Mouse (Mus musculus) spleen, embryonic (tissue): ENCODE data around the gene Atp8a1.

Experiments
- CTCF ChIA-PET: fragments of 350-600 bp; sonication (Branson Sonifier 250); formaldehyde crosslinking; loops from one replicate; lab custom pipeline; 2022; lab: Charles Lee

Atp8a1 gene

DNA sequence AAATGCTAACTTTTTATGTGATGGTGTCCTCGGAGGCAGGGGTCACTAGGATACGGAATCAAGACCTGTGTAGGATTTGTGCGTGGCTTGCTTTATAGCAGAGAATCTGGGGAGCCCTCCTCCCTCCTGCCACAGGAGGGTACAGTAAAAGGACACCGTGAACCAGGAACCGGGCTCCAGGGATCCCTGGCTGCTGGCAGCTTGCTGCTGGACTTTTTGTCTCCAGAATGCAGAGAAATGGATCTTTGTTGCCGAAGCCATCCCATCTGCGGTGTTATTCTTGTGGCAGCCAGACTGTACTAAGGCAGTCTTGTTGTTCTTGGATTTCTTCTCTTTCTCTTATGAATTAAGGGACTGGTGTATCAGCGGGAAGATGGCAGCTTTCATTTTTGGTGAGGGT is 159.2 kb downstream of the Atp8a1 start:
- CTCF ChIA-PET, result no interaction called here

DNA sequence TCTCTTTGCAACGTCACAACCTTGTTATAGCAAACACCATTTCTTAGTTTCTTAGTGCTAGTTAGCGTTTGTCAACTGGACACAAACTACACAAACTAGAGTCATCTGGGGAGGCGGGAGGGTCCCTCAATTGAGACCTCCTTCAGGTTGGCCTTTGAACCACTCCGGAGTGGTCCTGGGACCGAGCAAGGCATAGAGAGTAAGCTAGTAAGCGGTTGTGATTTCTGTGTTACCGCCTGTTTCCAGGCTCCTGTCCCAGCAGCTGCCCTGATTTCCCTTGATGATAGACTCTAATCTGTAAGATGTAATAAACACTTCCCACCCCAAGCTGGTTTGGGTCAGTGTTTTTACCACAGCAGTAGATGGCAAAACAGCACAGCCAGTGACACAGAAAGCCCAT is 161.3 kb downstream of the Atp8a1 start:
- CTCF ChIA-PET, result no interaction called here

DNA sequence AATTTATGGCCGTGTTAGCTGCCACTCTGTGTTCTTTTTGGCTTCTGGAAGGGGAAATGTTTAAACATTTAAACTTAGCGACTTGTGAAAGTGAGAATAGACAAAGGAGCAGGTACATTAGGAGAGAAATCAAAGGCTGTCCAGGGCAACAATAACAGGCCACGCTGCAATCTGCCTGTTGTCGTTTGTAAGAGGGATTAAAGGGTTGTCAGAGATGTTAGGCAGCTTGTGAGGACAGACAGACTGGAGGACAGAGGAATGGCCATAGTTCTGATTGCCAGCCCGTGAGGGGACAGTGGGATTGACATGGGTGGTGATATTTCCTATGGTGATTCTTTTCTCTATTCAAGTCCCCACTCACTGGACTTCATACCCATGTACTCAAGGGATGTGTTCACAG is 161.8 kb downstream of the Atp8a1 start:
- CTCF ChIA-PET, result no interaction called here

DNA sequence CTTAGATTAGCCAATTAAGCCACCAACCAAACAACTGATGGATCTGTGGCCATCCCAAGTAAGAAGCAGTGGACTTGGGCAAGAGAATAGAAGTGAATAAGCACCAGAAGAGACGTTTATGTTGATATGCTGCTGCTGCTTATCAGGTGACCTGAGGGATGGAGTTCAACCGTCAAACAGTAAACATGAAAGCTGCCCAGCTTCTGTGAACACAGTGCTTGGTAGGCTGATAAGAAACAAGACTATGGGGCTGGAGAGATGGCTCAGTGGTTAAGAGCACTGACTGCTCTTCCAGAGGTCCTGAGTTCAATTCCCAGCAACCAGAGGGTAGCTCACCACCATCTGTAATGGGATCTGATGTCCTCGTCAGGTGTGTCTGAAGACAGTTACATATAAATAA is 168.4 kb downstream of the Atp8a1 start:
- CTCF ChIA-PET, result no interaction called here

DNA sequence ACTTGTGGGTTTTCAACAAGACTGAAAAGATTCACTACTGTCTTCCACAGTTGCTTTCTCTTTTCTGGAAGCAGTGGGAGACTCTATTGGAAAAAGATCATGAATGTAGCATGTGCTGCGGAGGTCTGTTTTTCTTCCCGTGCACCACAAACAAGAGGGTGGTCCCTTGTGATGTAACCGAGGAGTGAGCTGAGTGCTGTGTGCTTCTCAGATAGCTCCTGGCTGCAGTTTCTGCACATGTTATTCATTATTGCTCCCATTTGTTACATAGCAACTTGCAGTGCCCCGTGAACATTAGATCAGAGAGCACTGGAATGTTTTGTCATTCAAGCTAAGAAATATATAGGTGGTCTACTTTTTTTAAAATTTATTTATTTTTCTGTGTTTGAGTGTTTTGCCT is 174.2 kb downstream of the Atp8a1 start:
- CTCF ChIA-PET, result no interaction called here

DNA sequence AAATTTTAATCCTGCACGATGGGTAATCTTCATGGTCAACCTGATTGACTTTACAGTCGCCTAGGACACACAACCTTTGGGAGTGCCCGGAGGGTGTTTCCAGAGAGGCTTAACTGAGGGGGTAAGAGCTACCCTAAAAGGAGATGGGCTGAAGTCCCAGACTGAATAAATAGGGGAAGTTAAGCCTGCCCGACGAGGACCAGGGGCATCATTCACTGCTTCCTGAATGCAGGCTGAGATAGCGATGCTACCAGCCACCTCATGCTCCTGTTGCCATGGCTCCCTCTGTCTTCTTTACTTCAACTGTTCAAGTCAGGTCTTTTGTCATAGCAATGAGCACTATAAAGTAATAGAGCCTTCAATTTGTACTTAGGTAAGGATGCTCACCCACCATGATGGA is 177.1 kb downstream of the Atp8a1 start:
- CTCF ChIA-PET, result no interaction called here

DNA sequence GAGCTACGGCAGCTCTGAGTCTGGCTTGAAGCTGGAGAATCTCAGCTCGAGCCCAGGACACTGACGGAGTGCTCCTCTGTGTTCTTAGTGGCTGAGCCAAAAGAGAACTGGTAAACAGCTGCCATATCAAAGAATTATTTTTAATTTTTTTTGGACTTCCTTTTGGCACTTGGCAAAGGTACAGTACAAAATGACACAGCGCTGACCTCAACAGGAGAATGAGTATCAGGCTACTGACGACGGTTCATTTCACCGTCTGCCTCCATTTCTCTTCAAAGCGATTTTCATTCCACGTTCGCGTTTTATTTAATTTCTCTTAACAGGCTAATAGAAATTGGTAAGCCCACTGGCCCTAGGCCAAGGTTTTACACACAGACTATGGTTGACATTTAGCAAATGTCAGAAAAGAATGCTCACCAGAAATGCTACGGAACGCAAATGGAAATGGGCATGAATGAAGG is 177.8 kb downstream of the Atp8a1 start:
- CTCF ChIA-PET, result interaction anchor here (0.6 kb wide), 1 partner anchor 141 kb away, joined by 3 read pairs; no protein-coding TSS in a partner anchor

DNA sequence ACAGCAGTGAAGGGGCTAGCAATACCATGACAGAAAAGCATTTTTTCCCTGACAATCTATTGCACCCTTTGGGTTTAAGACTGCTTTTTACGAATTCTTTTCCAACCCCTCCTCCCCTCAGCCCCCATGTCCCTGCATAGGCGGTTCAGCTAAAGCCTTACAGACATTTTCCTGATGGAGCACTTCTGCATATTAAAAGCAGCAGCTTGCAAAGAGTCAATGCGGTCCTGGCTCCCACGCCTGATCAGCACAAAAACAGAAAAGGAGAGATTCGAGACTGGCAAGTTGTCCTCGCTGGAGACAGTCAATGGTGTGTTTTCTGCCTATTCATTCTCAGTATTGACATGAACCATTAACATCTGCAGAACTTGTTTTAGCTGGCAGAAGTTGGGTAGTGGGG is 184.5 kb downstream of the Atp8a1 start:
- CTCF ChIA-PET, result no interaction called here

DNA sequence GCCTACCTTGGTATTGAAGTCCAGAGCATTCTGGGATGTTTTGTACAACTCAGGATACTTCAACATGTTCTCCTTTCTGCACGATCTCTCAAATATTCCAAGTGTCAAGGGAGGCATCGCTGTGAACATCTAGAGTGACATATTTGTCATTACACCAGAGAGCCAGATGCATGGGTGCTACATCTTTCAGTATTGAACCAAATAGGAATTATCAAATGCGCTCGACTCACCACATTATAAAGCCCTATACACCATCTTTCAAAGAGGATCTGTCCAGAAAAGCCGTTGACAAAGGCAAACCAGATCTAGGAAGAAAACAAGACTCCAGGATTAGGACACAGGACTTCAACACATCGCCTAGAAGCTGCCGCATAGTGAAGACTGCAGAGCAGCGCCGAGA is 187.4 kb downstream of the Atp8a1 start:
- CTCF ChIA-PET, result interaction anchor here (0.6 kb wide), 1 partner anchor 979 kb away, joined by 3 read pairs; no protein-coding TSS in a partner anchor

DNA sequence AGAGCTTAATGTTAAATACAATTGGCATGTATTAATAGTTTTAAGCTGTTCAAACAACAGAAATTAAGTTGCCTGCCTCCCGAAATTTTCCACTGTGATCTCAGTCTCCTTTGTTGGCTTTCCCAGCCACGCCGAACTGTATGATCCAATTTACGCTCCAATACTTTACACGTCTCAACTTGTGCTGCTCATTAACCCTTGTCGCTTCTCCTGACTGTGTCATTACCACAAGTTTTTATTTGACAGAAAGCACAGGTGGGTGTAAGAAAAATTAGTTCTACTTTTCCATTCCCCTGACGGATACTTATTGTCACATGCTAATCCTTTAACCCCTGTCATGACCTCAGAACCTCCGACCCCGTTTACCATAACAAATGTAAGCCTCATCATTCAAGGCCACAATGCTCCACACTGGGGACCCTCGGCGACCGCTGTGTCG is 190.4 kb downstream of the Atp8a1 start:
- CTCF ChIA-PET, result no interaction called here

DNA sequence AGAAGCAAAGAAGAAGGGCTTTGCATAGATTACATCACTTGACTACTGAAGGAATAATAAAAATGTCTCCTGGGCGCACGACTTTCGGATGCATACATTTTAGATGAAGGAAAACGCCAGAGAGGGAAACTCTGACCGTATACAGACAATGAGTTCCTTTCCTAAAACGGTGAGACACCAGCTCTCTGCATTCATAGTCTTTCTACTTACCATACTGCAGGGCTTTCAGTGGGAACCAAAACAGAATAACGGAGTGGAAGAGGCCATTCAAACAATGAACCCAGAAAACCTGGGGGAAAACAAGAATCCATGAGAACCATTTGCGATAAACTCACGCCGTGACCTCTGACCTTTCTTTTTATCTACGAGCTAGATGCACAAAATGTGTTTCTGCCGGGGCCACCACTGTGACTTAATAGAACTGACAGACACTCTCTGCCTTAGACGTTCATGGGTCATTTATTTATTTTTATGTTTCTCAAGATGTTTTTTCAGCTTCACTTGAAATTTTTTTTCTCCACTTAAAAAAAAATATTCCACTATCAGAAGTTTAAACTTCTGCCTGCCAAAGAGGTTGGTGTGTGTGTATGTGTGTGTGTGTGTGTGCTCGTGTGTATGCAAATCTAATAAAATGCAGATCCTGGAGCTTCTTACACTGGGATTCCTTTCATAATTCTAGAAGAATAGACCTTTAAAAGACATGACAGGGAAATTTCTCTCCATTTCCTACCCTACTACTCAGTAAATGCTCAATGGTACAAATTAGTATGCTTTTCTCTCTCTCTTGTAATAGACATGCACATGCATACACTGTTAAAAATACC is 191.3 kb downstream of the Atp8a1 start:
- CTCF ChIA-PET, result interaction anchor here (0.6 kb wide), 1 partner anchor 176 kb away, joined by 3 read pairs; no protein-coding TSS in a partner anchor

DNA sequence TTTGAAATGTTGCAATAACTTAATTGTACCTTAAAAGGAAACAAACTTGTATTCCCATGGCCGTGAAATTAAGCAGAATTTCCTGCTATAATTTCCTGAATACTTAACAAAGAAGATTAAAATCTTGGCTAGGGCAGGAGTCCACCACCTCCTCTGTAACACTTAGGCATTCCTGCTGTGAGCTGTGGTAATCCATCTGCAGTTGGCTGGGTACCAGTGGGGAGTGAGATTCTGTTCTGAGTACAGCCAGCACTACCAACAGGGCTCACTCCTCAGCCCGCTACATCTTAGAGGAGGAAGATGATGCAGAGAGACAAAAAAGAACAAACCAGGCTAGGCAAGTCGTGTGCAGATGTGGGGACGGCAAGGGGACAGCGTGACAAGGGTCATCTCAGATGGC is 192.7 kb downstream of the Atp8a1 start:
- CTCF ChIA-PET, result no interaction called here

DNA sequence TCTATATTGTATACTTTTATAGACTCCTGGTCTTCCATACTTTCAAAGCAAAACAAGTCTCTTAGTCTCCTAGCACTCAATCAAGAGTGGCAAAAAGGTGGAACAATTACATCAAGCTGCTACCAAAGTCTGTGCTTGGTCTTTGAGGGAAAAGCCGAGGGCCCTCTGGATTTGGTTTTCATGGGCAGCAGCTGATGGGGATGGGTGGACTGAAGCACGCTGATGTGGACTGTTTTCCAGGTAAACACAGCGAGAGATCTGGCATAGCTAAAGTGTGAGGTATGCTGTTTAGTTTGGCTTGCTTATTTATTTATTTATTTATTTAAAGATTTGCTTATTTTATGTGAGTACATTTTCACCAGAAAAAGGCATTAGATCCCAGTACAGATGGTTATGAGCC is 193.7 kb downstream of the Atp8a1 start:
- CTCF ChIA-PET, result no interaction called here

DNA sequence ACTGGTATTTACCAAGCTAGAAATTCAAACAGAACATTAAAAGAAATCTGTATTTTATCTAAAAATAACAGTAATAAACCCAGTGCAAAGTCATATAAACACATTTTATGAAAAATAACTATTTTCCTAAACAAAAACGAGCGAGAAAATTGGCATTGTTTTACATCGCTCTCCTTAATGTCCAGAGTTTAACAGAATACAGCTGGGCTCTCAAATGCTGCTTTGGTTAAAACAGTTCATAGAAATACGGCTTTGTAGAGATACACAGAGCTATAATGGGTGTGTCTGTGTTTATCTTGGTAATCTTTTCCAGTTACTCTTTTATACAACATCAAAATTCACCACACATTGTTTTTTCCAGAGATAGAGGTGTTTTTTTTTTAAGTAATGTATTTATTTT is 194.8 kb downstream of the Atp8a1 start:
- CTCF ChIA-PET, result no interaction called here

DNA sequence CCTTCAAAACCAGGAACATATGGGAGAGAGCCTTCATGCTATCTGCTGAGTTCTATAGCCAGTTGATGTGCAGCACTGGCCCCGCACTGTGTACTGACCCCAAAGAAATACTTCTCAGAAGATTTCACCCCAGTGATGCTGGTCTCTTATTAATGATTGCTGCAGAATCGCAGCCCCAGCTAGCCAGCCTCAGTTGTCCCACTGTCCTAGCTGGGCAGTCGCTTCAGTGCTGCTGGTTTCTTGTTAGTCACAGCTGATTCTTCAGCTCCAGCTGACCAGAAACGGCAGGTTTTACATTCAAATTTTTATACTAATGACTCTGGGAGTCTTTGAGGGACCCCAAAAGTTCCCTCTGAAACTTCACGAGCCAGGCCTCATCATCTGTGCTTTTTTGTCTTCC is 197.2 kb downstream of the Atp8a1 start:
- CTCF ChIA-PET, result no interaction called here

DNA sequence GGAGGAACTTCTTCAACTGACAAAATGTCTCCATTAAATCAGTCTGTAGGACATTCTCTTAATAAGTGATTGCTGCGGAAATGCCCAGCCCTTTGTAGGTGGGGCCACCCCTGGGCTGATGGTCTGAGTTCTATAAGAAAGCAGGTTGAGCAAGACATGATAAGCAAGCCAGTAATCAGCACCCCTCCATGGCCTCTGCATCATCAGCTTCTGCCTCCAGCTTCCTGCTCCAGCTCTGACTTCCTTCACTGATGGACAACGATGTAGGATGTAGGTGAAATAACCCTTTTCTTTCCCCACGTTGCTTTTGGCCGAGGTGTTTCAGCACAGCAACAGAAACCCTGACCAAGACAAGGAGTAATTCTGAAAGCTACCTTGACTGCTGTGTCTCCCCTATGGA is 198.1 kb downstream of the Atp8a1 start:
- CTCF ChIA-PET, result no interaction called here

DNA sequence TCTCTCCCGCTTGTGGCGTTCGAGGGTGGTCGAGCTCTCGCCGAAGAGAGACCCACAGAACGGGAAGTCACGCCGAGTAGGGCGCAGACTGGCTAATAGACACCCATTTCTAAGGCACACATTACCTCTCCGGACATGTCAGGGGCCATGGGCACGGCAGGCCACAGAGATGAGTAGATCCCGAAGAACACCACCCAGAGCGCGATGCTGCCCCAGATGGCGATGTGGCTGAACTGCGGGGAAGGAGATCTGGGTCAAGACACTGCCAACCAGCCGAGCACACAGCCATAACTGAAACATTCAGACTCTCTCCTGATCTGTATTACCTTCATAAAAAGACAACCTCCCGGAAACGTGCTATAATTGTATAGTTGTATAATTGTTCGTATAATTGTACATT is 199.7 kb downstream of the Atp8a1 start:
- CTCF ChIA-PET, result no interaction called here

DNA sequence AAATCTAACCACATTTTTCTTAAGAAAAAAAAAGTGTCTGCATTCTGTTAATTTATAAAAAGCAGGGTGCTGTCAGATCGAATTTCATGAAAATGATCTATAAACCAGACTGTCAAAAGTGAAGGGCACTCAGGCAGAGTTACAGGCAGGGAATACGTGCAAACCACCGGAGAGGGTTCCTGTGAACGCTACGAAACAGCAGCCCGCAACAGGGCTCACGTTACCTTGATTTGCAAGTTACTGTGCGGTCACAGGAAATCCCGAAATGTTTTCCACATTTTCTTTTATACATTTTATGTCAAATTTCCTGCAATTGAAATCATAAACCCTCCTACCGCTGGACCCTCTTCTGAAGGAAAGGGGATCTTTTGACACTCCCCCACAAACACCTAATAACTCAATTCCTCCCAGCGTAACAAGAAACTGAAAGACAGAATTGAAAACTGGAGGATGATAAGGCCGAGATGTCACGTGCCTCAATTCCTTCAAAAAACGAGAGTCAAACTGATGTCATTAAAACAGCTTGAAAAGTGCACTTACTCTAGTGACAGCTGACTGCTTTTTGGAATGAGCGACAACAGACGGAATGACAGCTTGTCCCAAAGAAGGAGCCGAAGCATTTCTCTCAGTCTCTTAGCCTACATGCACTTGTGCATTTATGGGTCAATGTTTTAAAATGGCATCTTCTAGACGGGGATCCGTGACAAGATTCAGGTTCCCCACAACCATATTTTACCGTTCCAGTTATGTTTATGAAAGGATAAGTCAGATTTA is 200.3 kb downstream of the Atp8a1 start:
- CTCF ChIA-PET, result no interaction called here

DNA sequence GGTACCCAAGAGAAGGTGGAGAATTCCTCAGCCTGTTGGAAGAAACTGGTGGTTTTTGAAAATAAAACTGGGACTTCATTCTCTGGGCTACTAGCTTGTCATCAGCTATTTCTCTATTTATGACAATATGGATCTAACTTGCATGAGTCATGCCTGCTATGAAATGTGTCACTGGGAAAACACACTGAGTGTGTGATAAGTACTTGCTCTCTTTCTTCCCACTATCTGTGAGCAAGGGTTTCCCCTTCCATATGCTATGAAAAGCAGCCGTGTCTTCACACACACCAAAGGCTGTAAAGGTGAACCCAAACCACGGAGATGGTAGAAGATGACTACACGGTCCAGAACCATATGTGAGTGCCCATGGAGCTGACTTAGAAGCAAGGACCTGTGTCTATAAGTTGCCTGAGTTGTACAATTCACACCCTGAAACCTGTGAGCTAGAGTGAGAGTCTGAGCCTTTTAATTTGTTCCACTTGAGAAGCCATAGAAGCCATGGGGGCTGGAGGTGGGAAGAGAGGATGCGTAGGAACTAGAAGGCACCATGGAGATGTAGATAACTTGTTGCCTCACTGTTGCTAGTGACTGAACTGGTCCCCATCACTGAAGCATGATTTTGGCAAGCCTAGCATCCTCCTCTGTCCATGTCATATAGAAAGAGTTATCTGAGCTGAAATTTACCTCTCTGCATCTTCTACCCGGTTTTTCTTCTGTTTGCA is 203.5 kb downstream of the Atp8a1 start:
- CTCF ChIA-PET, result no interaction called here

DNA sequence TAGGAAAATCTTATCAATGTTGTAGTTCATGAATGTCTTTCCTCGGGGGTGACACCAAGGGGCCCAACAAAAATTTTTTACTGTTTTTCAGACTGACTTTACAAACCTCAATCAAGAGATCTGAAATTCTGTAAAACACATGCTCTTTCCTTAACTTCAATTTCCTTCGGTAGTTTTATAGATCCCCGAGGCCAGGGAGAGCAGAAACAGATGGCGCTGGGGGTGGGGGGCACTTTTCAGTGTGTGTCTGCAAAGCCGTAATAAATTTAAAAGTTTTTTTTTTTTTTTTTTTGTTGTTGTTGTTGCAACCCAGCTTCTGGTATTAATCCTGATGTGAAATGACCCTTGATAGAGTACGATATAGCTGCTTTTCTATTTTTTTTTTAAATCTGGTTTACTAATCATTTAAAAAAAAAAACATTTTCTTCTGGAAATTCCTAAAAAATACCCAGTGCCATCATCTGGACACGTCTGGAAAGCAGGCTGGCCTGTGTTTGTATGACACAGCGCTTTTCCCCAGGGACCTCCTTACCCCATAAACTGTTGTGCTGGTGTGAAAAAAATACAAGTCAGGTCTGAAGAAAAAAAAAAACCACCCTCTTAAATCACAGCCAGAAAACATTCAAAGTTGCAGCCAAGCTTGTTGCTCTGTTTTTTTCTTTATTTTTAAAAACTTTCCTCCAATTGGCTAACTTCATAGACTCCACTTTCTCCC is 205.7 kb downstream of the Atp8a1 start:
- CTCF ChIA-PET, result no interaction called here

DNA sequence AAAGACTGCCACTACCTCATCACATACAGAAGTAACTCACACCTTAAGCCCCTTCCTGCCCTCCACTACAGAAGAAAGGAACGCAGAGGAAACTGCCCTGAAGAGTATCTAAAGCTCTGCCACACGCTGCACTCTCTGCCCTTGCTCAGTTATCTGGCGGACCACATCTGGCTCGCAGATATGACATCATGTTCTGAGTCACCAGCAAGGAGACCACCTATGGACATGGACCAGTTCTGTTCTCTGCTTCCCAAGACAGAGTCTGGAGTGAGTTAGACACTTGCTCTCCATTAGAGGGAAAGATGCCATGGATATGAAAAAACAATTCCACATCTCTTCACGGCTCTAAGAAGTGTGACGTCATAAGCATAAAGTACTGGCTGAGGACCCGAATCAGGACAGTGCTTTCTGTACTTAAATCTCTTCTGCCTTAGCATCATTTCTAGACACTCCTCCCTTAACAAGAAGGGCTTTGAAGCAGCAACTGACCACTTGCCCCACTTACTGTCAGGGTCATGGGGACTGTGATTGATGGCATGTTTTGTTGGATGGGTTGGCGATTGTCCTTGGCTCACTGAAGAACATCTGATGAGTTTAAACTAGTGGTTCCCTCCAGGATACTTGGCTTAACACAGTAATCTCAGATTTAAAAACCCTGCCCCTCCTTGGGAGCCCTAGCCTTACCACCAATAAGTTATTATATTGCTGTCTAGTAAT is 206.5 kb downstream of the Atp8a1 start:
- CTCF ChIA-PET, result no interaction called here
